Mouse (Mus musculus) v-Abl transformed pro-B cells (cell line): ENCODE results near the gene Lsmem1.

Experiments used
- in situ Hi-C, 2 experiments: fragments of 400-800 bp; cut with MboI; formaldehyde crosslinking; loops; one replicate each; pipeline ENCODE4 v1.15.1; 2025; ENCODE audit not compliant: unreplicated experiment in 2 of 2

Lsmem1 gene

DNA sequence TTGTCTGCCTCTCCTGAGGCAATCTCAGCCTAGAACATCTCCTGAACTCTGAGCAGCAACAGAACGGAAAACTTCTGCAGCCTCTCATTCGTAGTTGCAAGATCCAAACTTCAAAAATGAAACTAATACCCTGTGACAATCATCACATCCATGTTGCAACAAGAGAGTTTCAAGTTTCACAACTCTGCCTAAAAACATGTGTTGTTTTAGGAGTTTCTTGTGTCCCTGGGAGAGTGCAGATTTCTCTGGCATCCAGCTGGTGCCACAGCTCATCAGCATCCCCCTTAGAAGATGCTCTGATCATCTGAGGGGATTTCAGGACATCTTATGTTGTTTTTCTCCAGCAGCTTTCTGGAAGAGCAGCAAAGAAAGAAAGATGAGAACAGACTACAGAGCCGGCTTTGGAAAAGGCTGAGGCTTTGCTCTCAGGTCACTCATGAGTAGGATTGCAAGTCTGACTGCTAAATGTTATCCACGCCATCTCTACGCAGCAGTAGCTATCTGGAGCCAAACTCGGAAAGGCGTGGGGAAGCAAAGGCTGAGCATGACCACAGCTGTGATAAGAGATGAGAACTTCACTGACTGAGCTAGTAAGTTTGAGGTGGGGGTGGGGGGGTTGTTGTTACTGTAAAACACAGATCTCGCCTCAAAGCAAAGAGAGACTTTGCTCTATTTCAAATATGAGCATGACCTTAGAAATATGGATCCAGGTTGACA, 46.8 kb downstream of the Lsmem1 start:
- in situ Hi-C loops: loop anchor here (25.0 kb wide), 2 partner anchors 490 to 1815 kb away; no protein-coding TSS in a partner anchor

DNA sequence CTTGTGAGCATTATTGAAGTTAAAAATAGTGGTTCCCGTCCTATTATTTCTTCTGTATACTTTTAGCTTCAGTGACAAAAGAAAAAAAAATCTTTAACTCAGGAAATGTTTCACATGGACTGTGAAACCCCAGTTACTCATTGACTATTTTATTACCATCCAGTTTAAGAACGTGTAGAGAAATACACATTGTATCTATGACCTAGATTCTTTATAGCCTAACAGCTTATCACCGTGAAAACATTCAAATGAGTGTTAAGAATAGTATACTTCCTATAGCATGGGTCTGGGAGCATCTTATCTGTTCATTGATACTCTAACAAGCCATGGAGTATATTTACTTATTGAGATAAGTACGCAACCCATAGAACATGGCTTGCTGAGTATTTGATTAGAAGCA, 52.0 kb downstream of the Lsmem1 start:
- in situ Hi-C loops: no loop called here

GRCm38 (mm10) chr12:40146510-40146909, 52.8 kb downstream of the Lsmem1 start:
- in situ Hi-C loops: no loop called here

DNA sequence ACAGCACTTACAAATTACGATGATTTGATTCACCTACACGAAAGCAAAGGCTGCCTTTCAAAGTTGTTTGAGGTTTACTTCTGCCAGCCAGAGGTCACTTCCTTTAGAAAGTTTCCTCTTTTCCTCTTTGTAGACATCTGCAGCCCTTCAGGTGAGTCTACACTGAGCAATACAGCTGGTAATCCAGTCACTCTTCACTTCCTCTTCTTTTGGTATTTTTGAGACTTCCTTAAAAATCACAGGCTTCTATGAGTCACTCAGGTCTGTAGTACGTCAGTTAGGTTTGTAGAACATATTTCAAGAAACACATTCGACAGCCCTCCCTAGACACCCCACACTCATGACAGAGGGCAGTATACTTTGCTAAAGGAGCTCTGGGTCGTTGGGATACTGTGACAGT, 58.6 kb downstream of the Lsmem1 start:
- in situ Hi-C loops: no loop called here

GRCm38 (mm10) chr12:40139484-40140245, 59.6 kb downstream of the Lsmem1 start:
- in situ Hi-C loops: no loop called here

GRCm38 (mm10) chr12:40134529-40134928, 64.8 kb downstream of the Lsmem1 start:
- in situ Hi-C loops: no loop called here

- in situ Hi-C loops: no loop called here
These were observed 65.6 kb downstream of the Lsmem1 start, which contains the start of gene Scin for GRCm38 (mm10) chr12:40133573-40134271. TSS of gene Scin (minus strand) at chr12:40134228.

GRCm38 (mm10) chr12:40133194-40133572, 66.1 kb downstream of the Lsmem1 start:
- in situ Hi-C loops: no loop called here
